Mouse (Mus musculus): ENCODE results near the gene Mtus2. TPM values are rescaled to one million over a fixed set of nuclear protein-coding genes. Genes with fewer than 3 reads are reported as not detected.

The Mtus2 gene
- total RNA-seq, 1 experiment, result 11.0 TPM

- no peaks in the 10 kb centered on the region for H3K9me3 ChIP-seq (ENCODE audit: control insufficient read depth, insufficient read depth, low read depth, low read length)
- DNase-seq (ENCODE audit: low read depth, low spot score), result no peak
- H3K9ac ChIP-seq (ENCODE audit: insufficient read depth, low read depth, low read length, poor library complexity, severe bottlenecking), result no peak overlapping the region
- in situ Hi-C loops (cut with MboI; ENCODE audit: low sequenced_read_pairs in 2 of 2, unreplicated experiment in 2 of 2), result no loop called here
- H3K4me1 ChIP-seq (ENCODE audit: control insufficient read depth in 2 of 2, insufficient read depth in 2 of 2, low read length in 2 of 2, poor library complexity in 1 of 2), result no peaks in the 10 kb centered on the region; a peak in 1 of 4 replicates
- peaks cover 6% of the 10 kb centered on the region; the same call in 1 of the 2 replicates for H3K36me3 ChIP-seq (ENCODE audit: control insufficient read depth, insufficient read depth, low read length, poor library complexity, severe bottlenecking)
- H3K27ac ChIP-seq (ENCODE audit: insufficient read depth, low read depth, low read length, poor library complexity, severe bottlenecking), result no peak overlapping the region
- TF ChIP-seq CHD2 (IDR thresholded peaks at IDR 0.05; ENCODE audit: low read depth, low read length), result no peak
- no peak for TF ChIP-seq HCFC1 (IDR thresholded peaks at IDR 0.05; ENCODE audit: borderline replicate concordance, insufficient read depth, low read length)
- TF ChIP-seq MAFK (IDR thresholded peaks at IDR 0.05; ENCODE audit: insufficient read depth, low read depth, low read length), result no peak
- no peak for TF ChIP-seq ZNF384 (IDR thresholded peaks at IDR 0.05; ENCODE audit: low read depth, low read length)
- H3K4me3 ChIP-seq (ENCODE audit: insufficient read depth in 1 of 2, low read depth in 1 of 2, low read length in 2 of 2, poor library complexity in 1 of 2, severe bottlenecking in 1 of 2), result no peak overlapping the region
These were observed 396.3 kb downstream of the Mtus2 start for GRCm38 (mm10) chr5:148353429-148353828.

- no peak overlapping the region for H3K4me3 ChIP-seq (ENCODE audit: insufficient read depth in 1 of 2, low read depth in 1 of 2, low read length in 2 of 2, poor library complexity in 1 of 2, severe bottlenecking in 1 of 2)
- H3K4me1 ChIP-seq (ENCODE audit: control insufficient read depth in 2 of 2, insufficient read depth in 2 of 2, low read length in 2 of 2, poor library complexity in 1 of 2), result no peaks in the 10 kb centered on the region; a peak in 1 of 4 replicates
- no peak overlapping the region for H3K9ac ChIP-seq (ENCODE audit: insufficient read depth, low read depth, low read length, poor library complexity, severe bottlenecking)
- no peak for TF ChIP-seq ZNF384 (IDR thresholded peaks at IDR 0.05; ENCODE audit: low read depth, low read length)
- TF ChIP-seq ZC3H11A (IDR thresholded peaks at IDR 0.05; ENCODE audit: borderline replicate concordance, low read depth, low read length), result no peak
- in situ Hi-C loops (cut with MboI; ENCODE audit: low sequenced_read_pairs in 2 of 2, unreplicated experiment in 2 of 2), result no loop called here
- no peak for DNase-seq (ENCODE audit: low read depth, low spot score)
- H3K27ac ChIP-seq (ENCODE audit: insufficient read depth, low read depth, low read length, poor library complexity, severe bottlenecking), result no peak overlapping the region
- peaks cover 6% of the 10 kb centered on the region; the same call in 1 of the 2 replicates for H3K36me3 ChIP-seq (ENCODE audit: control insufficient read depth, insufficient read depth, low read length, poor library complexity, severe bottlenecking)
- H3K9me3 ChIP-seq (ENCODE audit: control insufficient read depth, insufficient read depth, low read depth, low read length), result no peaks in the 10 kb centered on the region
These were observed 397.4 kb downstream of the Mtus2 start for GRCm38 (mm10) chr5:148354536-148354935.

GRCm38 (mm10) chr5:148355822-148356221 is 398.7 kb downstream of the Mtus2 start:
- DNase-seq (ENCODE audit: low read depth, low spot score), result no peak
- no peaks in the 10 kb centered on the region for H3K9me3 ChIP-seq (ENCODE audit: control insufficient read depth, insufficient read depth, low read depth, low read length)
- no peaks in the 10 kb centered on the region for H3K4me1 ChIP-seq (ENCODE audit: control insufficient read depth in 2 of 2, insufficient read depth in 2 of 2, low read length in 2 of 2, poor library complexity in 1 of 2)
- in situ Hi-C loops (cut with MboI; ENCODE audit: low sequenced_read_pairs in 2 of 2, unreplicated experiment in 2 of 2), result no loop called here
- TF ChIP-seq CHD2 (IDR thresholded peaks at IDR 0.05; ENCODE audit: low read depth, low read length) (no peak), ZC3H11A (IDR thresholded peaks at IDR 0.05; ENCODE audit: borderline replicate concordance, low read depth, low read length) (no peak), ZNF384 (IDR thresholded peaks at IDR 0.05; ENCODE audit: low read depth, low read length) (no peak), MAFK (IDR thresholded peaks at IDR 0.05; ENCODE audit: insufficient read depth, low read depth, low read length) (no peak), HCFC1 (IDR thresholded peaks at IDR 0.05; ENCODE audit: borderline replicate concordance, insufficient read depth, low read length) (no peak)
- no peak overlapping the region for H3K27ac ChIP-seq (ENCODE audit: insufficient read depth, low read depth, low read length, poor library complexity, severe bottlenecking)
- H3K9ac ChIP-seq (ENCODE audit: insufficient read depth, low read depth, low read length, poor library complexity, severe bottlenecking), result no peak overlapping the region
- H3K36me3 ChIP-seq (ENCODE audit: control insufficient read depth, insufficient read depth, low read length, poor library complexity, severe bottlenecking), result peaks cover 6% of the 10 kb centered on the region; the same call in 1 of the 2 replicates
- no peak overlapping the region for H3K4me3 ChIP-seq (ENCODE audit: insufficient read depth in 1 of 2, low read depth in 1 of 2, low read length in 2 of 2, poor library complexity in 1 of 2, severe bottlenecking in 1 of 2)

GRCm38 (mm10) chr5:148357168-148357567 is 400.0 kb downstream of the Mtus2 start:
- Histone ChIP-seq H3K27ac (ENCODE audit: insufficient read depth, low read depth, low read length, poor library complexity, severe bottlenecking) (no peak overlapping the region), H3K4me3 (ENCODE audit: insufficient read depth in 1 of 2, low read depth in 1 of 2, low read length in 2 of 2, poor library complexity in 1 of 2, severe bottlenecking in 1 of 2) (no peak overlapping the region), H3K9ac (ENCODE audit: insufficient read depth, low read depth, low read length, poor library complexity, severe bottlenecking) (no peak overlapping the region), H3K4me1 (ENCODE audit: control insufficient read depth in 2 of 2, insufficient read depth in 2 of 2, low read length in 2 of 2, poor library complexity in 1 of 2) (peaks cover 0 to 1% of the 10 kb centered on the region in 2 experiments; a peak in 3 of 4 replicates), H3K9me3 (ENCODE audit: control insufficient read depth, insufficient read depth, low read depth, low read length) (no peaks in the 10 kb centered on the region), H3K36me3 (ENCODE audit: control insufficient read depth, insufficient read depth, low read length, poor library complexity, severe bottlenecking) (peaks cover 3% of the 10 kb centered on the region; the same call in 1 of the 2 replicates)
- TF ChIP-seq ZC3H11A (IDR thresholded peaks at IDR 0.05; ENCODE audit: borderline replicate concordance, low read depth, low read length), result no peak
- TF ChIP-seq CHD2 (IDR thresholded peaks at IDR 0.05; ENCODE audit: low read depth, low read length), result no peak
- TF ChIP-seq ZNF384 (IDR thresholded peaks at IDR 0.05; ENCODE audit: low read depth, low read length), result no peak
- TF ChIP-seq MAFK (IDR thresholded peaks at IDR 0.05; ENCODE audit: insufficient read depth, low read depth, low read length), result no peak
- TF ChIP-seq HCFC1 (IDR thresholded peaks at IDR 0.05; ENCODE audit: borderline replicate concordance, insufficient read depth, low read length), result no peak
- in situ Hi-C loops (cut with MboI; ENCODE audit: low sequenced_read_pairs in 2 of 2, unreplicated experiment in 2 of 2), result no loop called here
- no peak for DNase-seq (ENCODE audit: low read depth, low spot score)

- no peak overlapping the region for H3K4me3 ChIP-seq (ENCODE audit: insufficient read depth in 1 of 2, low read depth in 1 of 2, low read length in 2 of 2, poor library complexity in 1 of 2, severe bottlenecking in 1 of 2)
- in situ Hi-C loops (cut with MboI; ENCODE audit: low sequenced_read_pairs in 2 of 2, unreplicated experiment in 2 of 2), result no loop called here
- H3K27ac ChIP-seq (ENCODE audit: insufficient read depth, low read depth, low read length, poor library complexity, severe bottlenecking), result no peak overlapping the region
- H3K4me1 ChIP-seq (ENCODE audit: control insufficient read depth in 2 of 2, insufficient read depth in 2 of 2, low read length in 2 of 2, poor library complexity in 1 of 2), result peaks cover 3 to 4% of the 10 kb centered on the region in 2 experiments
- H3K9me3 ChIP-seq (ENCODE audit: control insufficient read depth, insufficient read depth, low read depth, low read length), result no peaks in the 10 kb centered on the region
- TF ChIP-seq ZNF384 (IDR thresholded peaks at IDR 0.05; ENCODE audit: low read depth, low read length) (no peak), MAFK (IDR thresholded peaks at IDR 0.05; ENCODE audit: insufficient read depth, low read depth, low read length) (no peak), HCFC1 (IDR thresholded peaks at IDR 0.05; ENCODE audit: borderline replicate concordance, insufficient read depth, low read length) (no peak)
- H3K9ac ChIP-seq (ENCODE audit: insufficient read depth, low read depth, low read length, poor library complexity, severe bottlenecking), result no peak overlapping the region
- H3K36me3 ChIP-seq (ENCODE audit: control insufficient read depth, insufficient read depth, low read length, poor library complexity, severe bottlenecking), result peaks cover 5% of the 10 kb centered on the region; the same call in 1 of the 2 replicates
- DNase-seq (ENCODE audit: low read depth, low spot score), result no peak
These were observed 402.0 kb downstream of the Mtus2 start for GRCm38 (mm10) chr5:148359131-148359530.
